Mouse (Mus musculus) spleen, postnatal 14 days (tissue): ENCODE measurements around the gene Nisch.

Experiments
- DNase-seq, 2 experiments: peaks; one replicate each; pipeline ENCODE4 v3.0.0; 2021 to 2022; ENCODE audit warnings: low spot score in 2 of 2

Nisch gene

GRCm38 (mm10) chr14:31191936-31192335, 24.8 kb downstream of the Nisch start:
- DNase-seq, result no peak

GRCm38 (mm10) chr14:31189348-31189747, 27.4 kb downstream of the Nisch start:
- no peak for DNase-seq

- no peak for DNase-seq
Measured at GRCm38 (mm10) chr14:31188771-31189181, 28.0 kb downstream of the Nisch start.

- no peak for DNase-seq
Measured at GRCm38 (mm10) chr14:31186656-31187055, 30.1 kb downstream of the Nisch start.

GRCm38 (mm10) chr14:31184195-31184594, 32.6 kb downstream of the Nisch start:
- DNase-seq, result no peak

- DNase-seq, result no peak
Measured at GRCm38 (mm10) chr14:31183541-31183940, 33.2 kb downstream of the Nisch start.

- no peak for DNase-seq
Measured at GRCm38 (mm10) chr14:31182786-31183290, 33.9 kb downstream of the Nisch start.

- no peak for DNase-seq
Measured at GRCm38 (mm10) chr14:31181512-31181911, 35.2 kb downstream of the Nisch start.

- no peak for DNase-seq
Measured at GRCm38 (mm10) chr14:31179677-31180365, 36.9 kb downstream of the Nisch start.

- DNase-seq, result no peak
Measured at GRCm38 (mm10) chr14:31177715-31178114, 39.0 kb downstream of the Nisch start.

GRCm38 (mm10) chr14:31177287-31177686, 39.5 kb downstream of the Nisch start:
- no peak for DNase-seq

- no peak for DNase-seq
Measured at GRCm38 (mm10) chr14:31173537-31173936, 43.2 kb downstream of the Nisch start.

- DNase-seq, result no peak
Measured at GRCm38 (mm10) chr14:31172781-31173455, 43.8 kb downstream of the Nisch start.

- DNase-seq, result no peak
Measured at GRCm38 (mm10) chr14:31171821-31172220, 44.9 kb downstream of the Nisch start.

GRCm38 (mm10) chr14:31171386-31171785, 45.4 kb downstream of the Nisch start:
- no peak for DNase-seq

GRCm38 (mm10) chr14:31170963-31171362, 45.8 kb downstream of the Nisch start:
- no peak for DNase-seq

- DNase-seq, result no peak
Measured at GRCm38 (mm10) chr14:31169508-31169907, 47.2 kb downstream of the Nisch start.

GRCm38 (mm10) chr14:31168425-31168824, 48.3 kb downstream of the Nisch start, which contains the start of gene Stab1:
Stab1 (minus strand) TSS chr14:31168641.
- no peak for DNase-seq

- no peak for DNase-seq
Measured at GRCm38 (mm10) chr14:31166827-31167226, 49.9 kb downstream of the Nisch start.

GRCm38 (mm10) chr14:31165991-31166630, 50.6 kb downstream of the Nisch start:
- DNase-seq, result no peak

- DNase-seq, result no peak
Measured at GRCm38 (mm10) chr14:31165458-31165857, 51.3 kb downstream of the Nisch start.

- no peak for DNase-seq
Measured at GRCm38 (mm10) chr14:31165010-31165409, 51.7 kb downstream of the Nisch start.

GRCm38 (mm10) chr14:31164067-31164466, 52.7 kb downstream of the Nisch start:
- no peak for DNase-seq
